Mouse (Mus musculus) megakaryocyte-erythroid progenitor cell, adult 5 weeks (primary cell): Measurements from ENCODE around the gene Btg1. TPM values are rescaled to one million over a fixed set of nuclear protein-coding genes. Genes with fewer than 3 reads are reported as not detected.

Source experiments
- polyA plus RNA-seq: library from polyadenylated mRNA; stranded (reverse); fragments of >175 nt; gene quantifications from 2 replicates; pipeline ENCODE4 v1.2.3, GENCODE M21; 2012

Gene Btg1
- 56.1 and 68.8 TPM in 2 replicates for polyA plus RNA-seq

GRCm38 (mm10) chr10:96616709-96617116 lies at the start of gene Btg1:
Gene Btg1, plus strand, starts transcription at chr10:96617006.

